Mouse (Mus musculus): ENCODE results near the gene Mnd1. TPM values are rescaled to one million over a fixed set of nuclear protein-coding genes. Genes with fewer than 3 reads are reported as not detected.

Gene Mnd1
- total RNA-seq, 1 experiment: 31.9 TPM

DNA sequence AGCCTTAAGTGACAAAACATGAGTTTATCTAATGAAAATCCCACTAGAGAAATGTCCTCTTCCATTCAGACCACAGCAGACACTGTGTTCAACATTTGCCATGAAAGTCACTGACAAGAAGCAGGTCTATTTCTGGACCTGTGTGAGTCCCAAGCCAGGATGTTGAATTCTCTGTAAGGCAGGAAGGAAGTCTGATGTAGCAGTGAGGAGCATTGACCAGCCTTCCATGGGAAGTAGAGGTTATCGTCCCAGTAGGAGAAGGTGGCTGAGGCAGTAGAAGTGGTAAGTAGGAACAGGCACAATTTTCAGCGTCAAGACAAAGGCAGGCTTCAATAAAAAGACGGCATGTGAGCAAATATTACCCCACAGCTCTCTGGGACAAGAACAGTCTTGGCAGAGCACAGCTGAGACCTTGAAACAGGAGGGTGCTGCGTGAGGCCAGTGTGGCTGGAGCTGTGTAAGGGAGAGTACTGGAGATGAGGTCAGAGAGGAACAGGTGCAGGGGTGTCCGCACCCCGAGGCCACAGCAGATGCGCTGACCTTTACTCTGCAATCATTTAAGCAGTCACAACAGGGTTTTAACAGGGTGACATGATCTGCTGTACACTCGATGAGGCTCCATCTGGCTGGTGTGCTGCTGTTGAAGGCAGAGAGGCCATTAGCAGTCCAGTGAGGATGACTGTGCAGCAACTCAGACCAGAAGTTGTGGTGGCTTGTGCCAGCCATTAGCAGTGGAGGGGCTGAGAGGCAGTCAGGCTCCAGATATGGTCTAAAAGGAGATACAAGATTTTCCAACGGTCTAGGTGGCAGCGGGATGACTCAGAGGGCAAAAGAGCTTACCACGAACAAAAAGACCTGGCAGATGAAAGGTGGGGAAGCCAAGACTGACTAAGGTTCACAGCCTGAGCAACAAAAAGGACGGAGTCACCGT, 93.8 kb downstream of the Mnd1 start:
- in situ Hi-C loops (cut with MboI; ENCODE audit: low sequenced_read_pairs in 2 of 2, unreplicated experiment in 2 of 2): no loop called here
- H3K9me3 ChIP-seq (ENCODE audit: control insufficient read depth, insufficient read depth, low read depth, low read length): no peaks in the 10 kb centered on the region
- no peak overlapping the region for H3K9ac ChIP-seq (ENCODE audit: insufficient read depth, low read depth, low read length, poor library complexity, severe bottlenecking)
- TF ChIP-seq ZNF384 (IDR thresholded peaks at IDR 0.05; ENCODE audit: low read depth, low read length): no peak
- no peak for TF ChIP-seq ZC3H11A (IDR thresholded peaks at IDR 0.05; ENCODE audit: borderline replicate concordance, low read depth, low read length)
- no peak for TF ChIP-seq MAFK (IDR thresholded peaks at IDR 0.05; ENCODE audit: insufficient read depth, low read depth, low read length)
- TF ChIP-seq CHD2 (IDR thresholded peaks at IDR 0.05; ENCODE audit: low read depth, low read length): no peak
- TF ChIP-seq HCFC1 (IDR thresholded peaks at IDR 0.05; ENCODE audit: borderline replicate concordance, insufficient read depth, low read length): no peak
- no peak overlapping the region for H3K4me3 ChIP-seq (ENCODE audit: insufficient read depth in 1 of 2, low read depth in 1 of 2, low read length in 2 of 2, poor library complexity in 1 of 2, severe bottlenecking in 1 of 2)
- H3K36me3 ChIP-seq (ENCODE audit: control insufficient read depth, insufficient read depth, low read length, poor library complexity, severe bottlenecking): no peaks in the 10 kb centered on the region
- no peak overlapping the region for H3K27ac ChIP-seq (ENCODE audit: insufficient read depth, low read depth, low read length, poor library complexity, severe bottlenecking)
- DNase-seq (ENCODE audit: low read depth, low spot score): no peak
- no peaks in the 10 kb centered on the region for H3K4me1 ChIP-seq (ENCODE audit: control insufficient read depth in 2 of 2, insufficient read depth in 2 of 2, low read length in 2 of 2, poor library complexity in 1 of 2)

DNA sequence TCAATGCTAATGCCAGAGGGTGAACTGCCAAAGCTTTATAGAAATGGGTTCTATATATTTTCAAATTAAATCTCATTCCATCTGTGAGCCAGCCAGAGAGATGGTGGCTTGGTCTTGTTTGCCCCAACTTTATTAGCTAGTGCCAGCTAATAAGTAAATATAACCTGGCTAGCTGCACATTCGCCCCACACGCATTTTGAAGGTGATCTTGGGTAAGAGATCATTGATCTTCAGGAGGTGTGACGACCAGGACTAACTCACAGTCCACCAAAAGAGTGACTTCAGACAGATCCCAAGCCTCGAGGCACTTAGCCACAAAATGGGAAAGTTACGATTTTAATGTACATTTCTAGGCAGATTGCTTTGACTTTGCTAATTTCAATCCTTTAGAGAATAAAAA, 94.6 kb downstream of the Mnd1 start:
- Histone ChIP-seq H3K4me1 (ENCODE audit: control insufficient read depth in 2 of 2, insufficient read depth in 2 of 2, low read length in 2 of 2, poor library complexity in 1 of 2) (no peaks in the 10 kb centered on the region), H3K9ac (ENCODE audit: insufficient read depth, low read depth, low read length, poor library complexity, severe bottlenecking) (no peak overlapping the region), H3K4me3 (ENCODE audit: insufficient read depth in 1 of 2, low read depth in 1 of 2, low read length in 2 of 2, poor library complexity in 1 of 2, severe bottlenecking in 1 of 2) (no peak overlapping the region), H3K27ac (ENCODE audit: insufficient read depth, low read depth, low read length, poor library complexity, severe bottlenecking) (no peak overlapping the region), H3K9me3 (ENCODE audit: control insufficient read depth, insufficient read depth, low read depth, low read length) (no peaks in the 10 kb centered on the region), H3K36me3 (ENCODE audit: control insufficient read depth, insufficient read depth, low read length, poor library complexity, severe bottlenecking) (no peaks in the 10 kb centered on the region)
- DNase-seq (ENCODE audit: low read depth, low spot score): no peak
- no peak for TF ChIP-seq CHD2 (IDR thresholded peaks at IDR 0.05; ENCODE audit: low read depth, low read length)
- TF ChIP-seq MAFK (IDR thresholded peaks at IDR 0.05; ENCODE audit: insufficient read depth, low read depth, low read length): no peak
- no peak for TF ChIP-seq ZC3H11A (IDR thresholded peaks at IDR 0.05; ENCODE audit: borderline replicate concordance, low read depth, low read length)
- no peak for TF ChIP-seq ZNF384 (IDR thresholded peaks at IDR 0.05; ENCODE audit: low read depth, low read length)
- TF ChIP-seq HCFC1 (IDR thresholded peaks at IDR 0.05; ENCODE audit: borderline replicate concordance, insufficient read depth, low read length): no peak
- in situ Hi-C loops (cut with MboI; ENCODE audit: low sequenced_read_pairs in 2 of 2, unreplicated experiment in 2 of 2): no loop called here

DNA sequence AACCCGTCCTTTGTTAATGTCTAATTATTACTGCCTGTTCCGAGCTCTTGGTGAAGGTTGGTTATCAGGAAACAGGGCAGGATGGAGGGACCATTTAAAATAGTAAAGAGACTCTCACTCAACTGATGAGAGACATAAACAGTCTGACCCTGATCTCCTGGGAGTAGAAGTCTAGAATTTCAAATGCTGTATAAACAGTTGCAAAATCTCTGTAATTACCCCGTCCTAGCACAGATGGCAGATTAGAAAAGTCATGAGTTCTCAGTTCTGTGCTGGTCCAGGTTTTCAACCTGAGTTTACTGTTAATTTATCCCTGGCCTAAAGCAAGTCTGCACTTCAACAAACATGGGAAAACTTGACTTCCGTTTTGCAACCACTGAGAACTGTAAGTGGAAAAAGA, 95.5 kb downstream of the Mnd1 start:
- in situ Hi-C loops (cut with MboI; ENCODE audit: low sequenced_read_pairs in 2 of 2, unreplicated experiment in 2 of 2): no loop called here
- Histone ChIP-seq H3K4me1 (ENCODE audit: control insufficient read depth in 2 of 2, insufficient read depth in 2 of 2, low read length in 2 of 2, poor library complexity in 1 of 2) (no peaks in the 10 kb centered on the region), H3K27ac (ENCODE audit: insufficient read depth, low read depth, low read length, poor library complexity, severe bottlenecking) (no peak overlapping the region), H3K36me3 (ENCODE audit: control insufficient read depth, insufficient read depth, low read length, poor library complexity, severe bottlenecking) (no peaks in the 10 kb centered on the region), H3K4me3 (ENCODE audit: insufficient read depth in 1 of 2, low read depth in 1 of 2, low read length in 2 of 2, poor library complexity in 1 of 2, severe bottlenecking in 1 of 2) (no peak overlapping the region), H3K9me3 (ENCODE audit: control insufficient read depth, insufficient read depth, low read depth, low read length) (no peaks in the 10 kb centered on the region), H3K9ac (ENCODE audit: insufficient read depth, low read depth, low read length, poor library complexity, severe bottlenecking) (no peak overlapping the region)
- no peak for TF ChIP-seq MAFK (IDR thresholded peaks at IDR 0.05; ENCODE audit: insufficient read depth, low read depth, low read length)
- DNase-seq (ENCODE audit: low read depth, low spot score): no peak

DNA sequence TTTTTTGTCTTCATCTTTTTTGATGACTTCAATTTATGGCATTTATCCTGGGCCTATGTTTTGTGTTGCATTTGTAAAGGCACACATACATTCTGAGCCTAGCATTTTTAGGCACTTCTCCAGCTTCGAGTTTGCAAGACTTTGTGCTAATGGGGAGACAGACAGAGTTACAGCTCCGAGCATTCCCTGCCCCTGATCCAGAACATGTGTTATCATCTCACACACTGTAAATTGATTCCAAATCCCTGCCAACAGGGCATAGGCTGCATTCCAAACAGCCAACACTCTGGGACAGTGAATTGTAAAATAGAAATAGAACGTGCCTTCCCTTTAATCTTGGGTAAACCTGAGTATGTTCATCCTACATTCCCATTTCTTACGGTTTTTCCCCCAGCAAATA, 95.9 kb downstream of the Mnd1 start:
- Histone ChIP-seq H3K4me1 (ENCODE audit: control insufficient read depth in 2 of 2, insufficient read depth in 2 of 2, low read length in 2 of 2, poor library complexity in 1 of 2) (no peaks in the 10 kb centered on the region), H3K4me3 (ENCODE audit: insufficient read depth in 1 of 2, low read depth in 1 of 2, low read length in 2 of 2, poor library complexity in 1 of 2, severe bottlenecking in 1 of 2) (no peak overlapping the region), H3K27ac (ENCODE audit: insufficient read depth, low read depth, low read length, poor library complexity, severe bottlenecking) (no peak overlapping the region), H3K36me3 (ENCODE audit: control insufficient read depth, insufficient read depth, low read length, poor library complexity, severe bottlenecking) (no peaks in the 10 kb centered on the region), H3K9me3 (ENCODE audit: control insufficient read depth, insufficient read depth, low read depth, low read length) (no peaks in the 10 kb centered on the region), H3K9ac (ENCODE audit: insufficient read depth, low read depth, low read length, poor library complexity, severe bottlenecking) (no peak overlapping the region)
- DNase-seq (ENCODE audit: low read depth, low spot score): no peak
- in situ Hi-C loops (cut with MboI; ENCODE audit: low sequenced_read_pairs in 2 of 2, unreplicated experiment in 2 of 2): no loop called here
- no peak for TF ChIP-seq CHD2 (IDR thresholded peaks at IDR 0.05; ENCODE audit: low read depth, low read length)
- no peak for TF ChIP-seq ZC3H11A (IDR thresholded peaks at IDR 0.05; ENCODE audit: borderline replicate concordance, low read depth, low read length)
- TF ChIP-seq ZNF384 (IDR thresholded peaks at IDR 0.05; ENCODE audit: low read depth, low read length): no peak
- TF ChIP-seq HCFC1 (IDR thresholded peaks at IDR 0.05; ENCODE audit: borderline replicate concordance, insufficient read depth, low read length): no peak
- no peak for TF ChIP-seq MAFK (IDR thresholded peaks at IDR 0.05; ENCODE audit: insufficient read depth, low read depth, low read length)

Data from ES-E14 (cell line).